Mouse (Mus musculus): ENCODE measurements around the gene Myof.

Gene Myof

GRCm38 (mm10) chr19:37876605-37877245 is 166.7 kb downstream of the Myof start:
- no peak for DNase-seq (ENCODE audit: low spot score in 2 of 2)

GRCm38 (mm10) chr19:37873499-37873898 is 169.9 kb downstream of the Myof start:
- no peak for DNase-seq (ENCODE audit: low spot score in 2 of 2)

- no peak for DNase-seq (ENCODE audit: low spot score in 2 of 2)
Measured at GRCm38 (mm10) chr19:37867592-37867991, 175.8 kb downstream of the Myof start.

- no peak for DNase-seq (ENCODE audit: low spot score in 2 of 2)
Measured at GRCm38 (mm10) chr19:37866994-37867393, 176.4 kb downstream of the Myof start.

- no peak for DNase-seq (ENCODE audit: low spot score in 2 of 2)
Measured at GRCm38 (mm10) chr19:37861171-37861570, 182.2 kb downstream of the Myof start.

- no peak for DNase-seq (ENCODE audit: low spot score in 2 of 2)
Measured at GRCm38 (mm10) chr19:37860267-37860666, 183.1 kb downstream of the Myof start.

- no peak for DNase-seq (ENCODE audit: low spot score in 2 of 2)
Measured at GRCm38 (mm10) chr19:37858406-37859081, 184.8 kb downstream of the Myof start.

GRCm38 (mm10) chr19:37852056-37852455 is 191.3 kb downstream of the Myof start:
- no peak for DNase-seq (ENCODE audit: low spot score in 2 of 2)

- no peak for DNase-seq (ENCODE audit: low spot score in 2 of 2)
Measured at GRCm38 (mm10) chr19:37851590-37852038, 191.8 kb downstream of the Myof start.

Data from right cerebral cortex, postnatal 36 days (tissue).